Mouse (Mus musculus) kidney, adult 2 months (tissue): ENCODE measurements around the gene Gm49380.

Source experiments
- CTCF ChIP-seq: fragments of 200-500 bp; conservative IDR thresholded peaks from 2 replicates; pipeline ENCODE4 v1.5.1; 2011; ENCODE audit warnings: low read depth, mild to moderate bottlenecking, control low read depth, low read length, moderate library complexity, mixed read lengths; ENCODE audit not compliant: insufficient read depth, insufficient read length
- POLR2A ChIP-seq: fragments of 200-500 bp; IDR thresholded peaks from one replicate; pipeline ENCODE4 v1.6.1; 2011; ENCODE audit warnings: low read depth, low read length, control low read depth

GRCm38 (mm10) chr9:44119011-44119410 lies 5.7 kb upstream of the Gm49380 start:
- TF ChIP-seq POLR2A (no peak), CTCF (peak; percentile 71)
